Mouse (Mus musculus) heart, embryonic 13.5 days (tissue): Measurements from ENCODE around the gene Idi1. TPM values are rescaled to one million over a fixed set of nuclear protein-coding genes. Genes with fewer than 3 reads are reported as not detected.
"Not testable (repeated sequence)": the region's sequence is repeated elsewhere in the genome, so short reads cannot be mapped to it uniquely, and the experiment has no call there.

Source experiments
- ATAC-seq: fragments of 200-750 bp; cut with Nextera tagmentation; 2 replicates; pipeline ENCODE4 v1.8.0; 2017; ENCODE audit warnings: moderate TSS enrichment; ENCODE audit not compliant: insufficient number of reproducible peaks, low FRiP score, low TSS enrichment; ENCODE audit errors: extremely low read depth
- H3K27ac ChIP-seq: fragments of 300-500 bp; sonication (generic); replicated peaks from 2 replicates; pipeline ENCODE4 v1.5.1; 2015; ENCODE audit warnings: moderate library complexity, mild to moderate bottlenecking, inconsistent platforms
- H3K27me3 ChIP-seq: fragments of 300-500 bp; sonication (generic); replicated peaks from 2 replicates; pipeline ENCODE4 v1.6.1; 2015; ENCODE audit warnings: mild to moderate bottlenecking, inconsistent platforms
- H3K36me3 ChIP-seq: fragments of 300-500 bp; sonication (generic); 2 replicates; pipeline ENCODE4 v1.6.1; 2015; ENCODE audit warnings: mild to moderate bottlenecking, inconsistent platforms
- H3K4me1 ChIP-seq: fragments of 300-500 bp; sonication (generic); 2 replicates; pipeline ENCODE4 v1.6.1; 2015; ENCODE audit warnings: inconsistent platforms
- H3K4me2 ChIP-seq: fragments of 300-500 bp; sonication (generic); 2 replicates; pipeline ENCODE4 v1.6.1; 2015; ENCODE audit warnings: inconsistent platforms, mild to moderate bottlenecking, moderate library complexity
- H3K4me3 ChIP-seq: fragments of 300-500 bp; sonication (generic); 2 replicates; pipeline ENCODE4 v1.5.1; 2015; ENCODE audit warnings: moderate library complexity, mild to moderate bottlenecking, inconsistent platforms
- H3K9ac ChIP-seq: fragments of 300-500 bp; sonication (generic); 2 replicates; pipeline ENCODE4 v1.6.1; 2015; ENCODE audit warnings: inconsistent platforms, mild to moderate bottlenecking, moderate library complexity
- H3K9me3 ChIP-seq: fragments of 300-500 bp; sonication (generic); 2 replicates; pipeline ENCODE4 v1.6.1; 2016; ENCODE audit warnings: inconsistent platforms
- WGBS: fragments of 180-500 bp; shearing (Covaris S2); methylation state at CpG from one replicate; pipeline ENCODE4 v1.1.7; 2015; ENCODE audit warnings: mixed read lengths; 5-methylcytosine and 5-hydroxymethylcytosine counted together
- microRNA-seq: library from miRNA; unstranded; fragments of <30 nt; microRNA quantifications from one replicate; pipeline ENCODE4, GENCODE M21; 2016
- polyA plus RNA-seq: library from polyadenylated mRNA; unstranded; fragments of >200 nt; fragmentation: Nextera tagmentation; extraction: Ambion mirVana; gene quantifications from 2 replicates; pipeline ENCODE4 v1.2.1, GENCODE M21; 2015

Idi1 gene
- polyA plus RNA-seq, 1 experiment from 2014 or later: 44.6 TPM

DNA sequence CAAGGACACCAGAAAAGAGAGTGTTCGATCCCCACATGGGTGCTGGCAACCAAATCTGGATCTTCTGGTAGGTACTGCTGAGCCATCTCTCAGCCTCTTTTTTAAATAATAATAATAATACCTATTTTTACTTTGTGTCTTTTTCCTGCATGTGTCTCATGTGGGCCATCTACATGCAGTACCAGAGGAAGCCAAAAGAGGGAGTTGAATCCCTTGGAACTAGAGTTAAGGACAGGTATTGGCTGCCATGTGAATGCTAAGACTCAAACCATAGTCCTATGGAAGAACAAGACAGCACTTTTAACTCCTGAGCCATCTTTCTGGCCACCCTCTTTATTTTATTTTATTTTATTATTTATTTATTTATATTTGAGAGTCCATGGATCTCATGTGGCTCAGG, 3.3 kb downstream of the Idi1 start:
- ATAC-seq: no peak
- no peaks in the 10 kb centered on the region for H3K9me3 ChIP-seq
- no peak overlapping the region for H3K9ac ChIP-seq
- H3K36me3 ChIP-seq: peaks cover 31% of the 10 kb centered on the region
- no peak overlapping the region for H3K4me3 ChIP-seq
- H3K27me3 ChIP-seq: no peaks in the 10 kb centered on the region
- no peak overlapping the region for H3K4me2 ChIP-seq
- no peak overlapping the region for H3K27ac ChIP-seq
- WGBS: 86% methylated on average over 1 of the region's 1 CpGs
- peaks cover 16% of the 10 kb centered on the region for H3K4me1 ChIP-seq

GRCm38 (mm10) chr13:8905986-8906385, 20.7 kb downstream of the Idi1 start:
- H3K36me3 ChIP-seq, ATAC-seq, H3K9ac ChIP-seq, H3K27me3 ChIP-seq, H3K4me1 ChIP-seq, H3K4me2 ChIP-seq, H3K4me3 ChIP-seq, H3K27ac ChIP-seq: not testable (repeated sequence)
- H3K9me3 ChIP-seq: peaks cover 33% of the 10 kb centered on the region
- WGBS: 81% methylated on average over 2 of the region's 2 CpGs

- not testable (repeated sequence) for H3K4me3 ChIP-seq, ATAC-seq, H3K36me3 ChIP-seq, H3K27ac ChIP-seq, H3K27me3 ChIP-seq, H3K4me1 ChIP-seq, H3K4me2 ChIP-seq, H3K9me3 ChIP-seq, H3K9ac ChIP-seq
- WGBS: 87% methylated on average over 8 of the region's 8 CpGs
Observed at GRCm38 (mm10) chr13:8913890-8914289, 28.6 kb downstream of the Idi1 start.

DNA sequence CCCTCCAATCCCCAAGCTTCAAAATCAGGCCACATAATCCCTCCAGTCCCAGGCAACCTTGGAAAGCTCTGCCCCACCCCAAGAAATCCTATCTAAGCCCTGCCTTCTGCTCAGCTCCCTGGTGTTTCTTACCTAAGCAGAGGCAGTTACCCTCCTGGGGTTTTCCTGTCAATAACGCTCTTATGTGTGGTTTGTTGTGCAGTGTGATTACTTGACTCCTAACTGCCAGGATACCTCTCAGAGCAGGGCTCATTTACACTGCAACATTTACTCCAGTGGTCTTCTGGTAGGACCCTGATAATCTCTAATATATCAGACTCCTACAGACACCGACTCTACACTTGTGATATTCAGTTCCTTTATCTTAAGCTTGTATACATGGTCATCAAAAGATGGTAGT, 48.2 kb downstream of the Idi1 start:
- H3K36me3 ChIP-seq: no peaks in the 10 kb centered on the region
- no peak overlapping the region for H3K27ac ChIP-seq
- 35% methylated on average over 2 of the region's 2 CpGs for WGBS
- no peaks in the 10 kb centered on the region for H3K9me3 ChIP-seq
- ATAC-seq: no peak
- no peak overlapping the region for H3K4me2 ChIP-seq
- no peak overlapping the region for H3K9ac ChIP-seq
- H3K4me3 ChIP-seq: no peak overlapping the region
- H3K4me1 ChIP-seq: no peaks in the 10 kb centered on the region
- no peaks in the 10 kb centered on the region for H3K27me3 ChIP-seq

- not testable (repeated sequence) for H3K4me3 ChIP-seq, H3K9me3 ChIP-seq, H3K9ac ChIP-seq, H3K4me2 ChIP-seq, ATAC-seq, H3K4me1 ChIP-seq, H3K27ac ChIP-seq, H3K36me3 ChIP-seq, H3K27me3 ChIP-seq
- 72% methylated on average over 6 of the region's 6 CpGs for WGBS
Observed at GRCm38 (mm10) chr13:8937611-8938140, 52.4 kb downstream of the Idi1 start.

GRCm38 (mm10) chr13:8941110-8941509, 55.8 kb downstream of the Idi1 start:
- H3K4me2 ChIP-seq, ATAC-seq, H3K36me3 ChIP-seq, H3K27me3 ChIP-seq, H3K9me3 ChIP-seq, H3K9ac ChIP-seq, H3K4me1 ChIP-seq, H3K27ac ChIP-seq, H3K4me3 ChIP-seq: not testable (repeated sequence)
- WGBS: 58% methylated on average over 4 of the region's 4 CpGs

DNA sequence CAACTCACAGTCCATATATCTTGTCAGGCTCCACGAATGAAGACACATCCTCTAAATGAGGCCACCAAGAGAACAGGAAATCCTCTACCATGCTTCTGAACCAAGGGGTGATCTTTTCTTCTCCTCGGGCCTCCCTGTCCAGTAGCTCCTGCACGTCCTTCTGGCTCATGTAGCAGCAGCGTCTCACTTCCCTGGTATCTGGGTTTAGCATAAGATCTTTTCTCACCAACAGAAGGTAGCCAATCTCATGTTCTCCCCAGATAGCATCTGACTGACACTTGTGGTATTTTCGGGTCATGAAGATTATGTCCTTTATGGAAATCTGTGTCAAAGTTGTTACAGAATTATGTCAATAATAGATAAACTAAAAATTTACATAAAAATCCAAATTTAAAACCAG, 56.4 kb downstream of the Idi1 start:
- H3K27me3 ChIP-seq, H3K4me3 ChIP-seq, H3K36me3 ChIP-seq, ATAC-seq, H3K4me1 ChIP-seq, H3K9me3 ChIP-seq, H3K27ac ChIP-seq, H3K4me2 ChIP-seq, H3K9ac ChIP-seq: not testable (repeated sequence)
- WGBS: 44% methylated on average over 1 of the region's 5 CpGs

Small RNAs within 50 kb of the gene (microRNA-seq; reads per million reads assigned to microRNA genes)
- not detected for gene Gm22750

Other genes with a start within 250 kb of the Idi1 start
- 15.4 and 15.6 TPM in 2 replicates for gene Wdr37, start 13.6 kb upstream of the Idi1 start, polyA plus RNA-seq
- not detected in 2 replicates for gene Gm9745, start 62.7 kb downstream of the Idi1 start, polyA plus RNA-seq
- not detected in 2 replicates for gene Idi2, start 67.4 kb downstream of the Idi1 start, polyA plus RNA-seq
- 48.4 and 57.7 TPM in 2 replicates for gene Gtpbp4, start 110.6 kb downstream of the Idi1 start, polyA plus RNA-seq
- 23.1 and 23.3 TPM in 2 replicates for gene Larp4b, start 208.4 kb downstream of the Idi1 start, polyA plus RNA-seq